ENCODE assay signal across 24 mouse cellular contexts in genomic region chr7:71129981-71130380, GRCm38 (mm10).
A peak's percentile ranks its signal among the peaks of the same experiment; 100 is the strongest.
DNase-seq lines count a peak whose midpoint lies in the region; ATAC-seq and TF ChIP-seq lines count a peak whose summit lies in the region.
"Had no signal": no experiment of that assay in that cellular context is flagged by ENCODE, and none has a peak within 500 bp of the region (broad histone marks: within the 10 kb centered on the region; RNA-seq: fewer than 3 reads in every experiment).

No protein-coding gene starts in this region.

- TF ChIP-seq POLR2A in kidney, adult 2 months (IDR thresholded peaks at IDR 0.05; ENCODE audit: low read depth, low read length): no peak
- no peak for TF ChIP-seq POLR2A in liver, adult 2 months (IDR thresholded peaks at IDR 0.05; ENCODE audit: extremely low read depth, insufficient read depth, low read length)

- H3K9ac ChIP-seq in kidney, embryonic 16.5 days (replicated peaks; ENCODE audit: low read length): no peak overlapping the region
- H3K9ac ChIP-seq in liver, adult 2 months (ENCODE audit: low read depth, low read length): no peak overlapping the region
- no peak overlapping the region for H3K9ac ChIP-seq in liver, embryonic 12.5 days
- no peak overlapping the region for H3K9ac ChIP-seq in liver, postnatal 0 days (replicated peaks)
- H3K9ac ChIP-seq: embryonic facial prominence, embryonic 12.5 days; forebrain, embryonic 13.5 days; forebrain, embryonic 15.5 days had no signal

- no peaks in the 10 kb centered on the region for H3K27me3 ChIP-seq in kidney, adult 2 months (replicated peaks; ENCODE audit: control insufficient read depth, insufficient read depth, low read length)
- no peaks in the 10 kb centered on the region for H3K27me3 ChIP-seq in kidney, embryonic 16.5 days (ENCODE audit: insufficient read depth, low read length)
- no peaks in the 10 kb centered on the region for H3K27me3 ChIP-seq in liver, adult 2 months (ENCODE audit: control insufficient read depth, insufficient read depth, low read length)
- no peaks in the 10 kb centered on the region for H3K27me3 ChIP-seq in liver, embryonic 12.5 days (replicated peaks)
- no peaks in the 10 kb centered on the region for H3K27me3 ChIP-seq in liver, postnatal 0 days (ENCODE audit: insufficient read depth, low read length)
- H3K27me3 ChIP-seq: CH12.LX; embryonic facial prominence, embryonic 12.5 days; forebrain, embryonic 13.5 days; forebrain, embryonic 15.5 days had no signal

- H3K36me3 ChIP-seq in kidney, adult 2 months (ENCODE audit: control insufficient read depth, insufficient read depth, low read length): no peaks in the 10 kb centered on the region
- no peaks in the 10 kb centered on the region for H3K36me3 ChIP-seq in kidney, embryonic 16.5 days (ENCODE audit: insufficient read depth, low read length)
- H3K36me3 ChIP-seq in liver, adult 2 months (ENCODE audit: control insufficient read depth, insufficient read depth, low read length): no peaks in the 10 kb centered on the region
- no peaks in the 10 kb centered on the region for H3K36me3 ChIP-seq in liver, embryonic 12.5 days
- no peaks in the 10 kb centered on the region for H3K36me3 ChIP-seq in liver, postnatal 0 days (replicated peaks; ENCODE audit: insufficient read depth, low read length)
- H3K36me3 ChIP-seq: embryonic facial prominence, embryonic 10.5 days; embryonic facial prominence, embryonic 12.5 days; forebrain, embryonic 15.5 days; G1E had no signal

- no peaks in the 10 kb centered on the region; the same call in 1 of the 2 replicates for H3K4me1 ChIP-seq in kidney, adult 2 months (ENCODE audit: control insufficient read depth, insufficient read depth, low read length)
- H3K4me1 ChIP-seq in kidney, embryonic 16.5 days (ENCODE audit: insufficient read depth, low read length): no peaks in the 10 kb centered on the region
- peaks cover 13% of the 10 kb centered on the region; the same call in 1 of the 2 replicates for H3K4me1 ChIP-seq in liver, adult 2 months (ENCODE audit: control insufficient read depth, insufficient read depth, low read length)
- no peaks in the 10 kb centered on the region for H3K4me1 ChIP-seq in liver, embryonic 12.5 days
- 0 out of 2 replicates have a peak, but pooled peaks cover 5% of the 10 kb centered on the region for H3K4me1 ChIP-seq in liver, postnatal 0 days (ENCODE audit: insufficient read depth)
- H3K4me1 ChIP-seq: embryonic facial prominence, embryonic 12.5 days; forebrain, embryonic 13.5 days; forebrain, embryonic 15.5 days had no signal

- no peak overlapping the region for H3K27ac ChIP-seq in kidney, adult 2 months (ENCODE audit: insufficient read depth, low read depth, low read length)
- H3K27ac ChIP-seq in kidney, embryonic 16.5 days (ENCODE audit: low read length): no peak overlapping the region
- peak overlapping the region; percentile 73 for H3K27ac ChIP-seq in liver, adult 2 months (replicated peaks; ENCODE audit: insufficient read depth, low read depth, low read length)
- no peak overlapping the region for H3K27ac ChIP-seq in liver, embryonic 12.5 days
- peak overlapping the region; percentile 69 for H3K27ac ChIP-seq in liver, postnatal 0 days (ENCODE audit: low read depth)
- H3K27ac ChIP-seq: embryonic facial prominence, embryonic 10.5 days; embryonic facial prominence, embryonic 12.5 days; forebrain, embryonic 13.5 days; forebrain, embryonic 15.5 days had no signal

- H3K9me3 ChIP-seq in kidney, embryonic 16.5 days (ENCODE audit: low read length): no peaks in the 10 kb centered on the region
- H3K9me3 ChIP-seq in liver, embryonic 12.5 days (replicated peaks): no peaks in the 10 kb centered on the region
- no peaks in the 10 kb centered on the region for H3K9me3 ChIP-seq in liver, postnatal 0 days (ENCODE audit: low read length)
- H3K9me3 ChIP-seq: embryonic facial prominence, embryonic 10.5 days; embryonic facial prominence, embryonic 12.5 days; forebrain, embryonic 13.5 days; forebrain, embryonic 15.5 days had no signal

- no peak for TF ChIP-seq CTCF in kidney, adult 2 months (conservative IDR thresholded peaks at IDR 0.05; ENCODE audit: insufficient read depth, insufficient read length, low read depth, low read length)
- no peak for TF ChIP-seq CTCF in liver, adult 2 months (IDR thresholded peaks at IDR 0.05; ENCODE audit: low read depth, low read length)
- TF ChIP-seq CTCF in liver, postnatal 0 days (IDR thresholded peaks at IDR 0.05; ENCODE audit: low read depth): no peak

- H3K4me3 ChIP-seq in kidney, adult 2 months (ENCODE audit: insufficient read depth, low read depth, low read length): no peak overlapping the region
- no peak overlapping the region for H3K4me3 ChIP-seq in kidney, embryonic 16.5 days (ENCODE audit: low read length)
- no peak overlapping the region for H3K4me3 ChIP-seq in liver, adult 2 months (ENCODE audit: insufficient read depth, low read depth, low read length)
- H3K4me3 ChIP-seq in liver, embryonic 12.5 days: no peak overlapping the region
- no peak overlapping the region for H3K4me3 ChIP-seq in liver, postnatal 0 days (ENCODE audit: low read depth, low read length)
- H3K4me3 ChIP-seq: embryonic facial prominence, embryonic 10.5 days; embryonic facial prominence, embryonic 12.5 days; forebrain, embryonic 13.5 days; forebrain, embryonic 15.5 days had no signal

- 0 out of 2 replicates have a peak, but pooled peaks have one; percentile 17 for TF ChIP-seq EP300 in liver, postnatal 0 days (IDR thresholded peaks at IDR 0.05; ENCODE audit: low read depth)

- 53% methylated on average over 1 of the region's 1 CpGs for WGBS in kidney, adult 2 months
- 86% methylated on average over 1 of the region's 1 CpGs for WGBS in kidney, embryonic 16.5 days
- 10% methylated on average over 1 of the region's 1 CpGs for WGBS in liver, adult 2 months
- 71% methylated on average over 1 of the region's 1 CpGs for WGBS in liver, embryonic 12.5 days (ENCODE audit: insufficient replicate concordance)
- 56% methylated on average over 1 of the region's 1 CpGs for WGBS in liver, postnatal 0 days (ENCODE audit: insufficient replicate concordance)

- DNase-seq in kidney, adult 2 months: peak; percentile 19
- DNase-seq in liver, adult 2 months (ENCODE audit: extremely low read depth, low read depth, low spot score): peak; percentile 92
- no peak for DNase-seq in liver, postnatal 0 days
- DNase-seq in liver: no peak
- DNase-seq: adrenal gland, adult 8-10 months; adrenal gland, postnatal 14 days; adrenal gland, postnatal 36 days; B cell, adult 2 months; cerebellum, adult 11-12 months; cerebellum, adult 2 months; cerebellum, adult 9-10 months; cerebellum, postnatal 10 days; cerebellum, postnatal 25 days had no signal

- no peak overlapping the region for H3K4me2 ChIP-seq in kidney, embryonic 16.5 days (replicated peaks; ENCODE audit: low read depth, low read length)
- no peak overlapping the region for H3K4me2 ChIP-seq in liver, embryonic 12.5 days
- no peak overlapping the region; the same call in 1 of the 2 replicates for H3K4me2 ChIP-seq in liver, postnatal 0 days (ENCODE audit: low read depth, low read length)
- H3K4me2 ChIP-seq: embryonic facial prominence, embryonic 12.5 days; forebrain, embryonic 13.5 days; forebrain, embryonic 15.5 days had no signal

- ATAC-seq in kidney, embryonic 16.5 days (ENCODE audit: low FRiP score, low TSS enrichment): no peak
- no peak for ATAC-seq in liver, embryonic 12.5 days
- ATAC-seq in liver, postnatal 0 days: peak; percentile 36; the same call in 1 of the 2 replicates
- ATAC-seq: activated CD4-positive, CD25-positive, alpha-beta regulatory T cell, adult 4 months; CD4-positive, CD25-positive, alpha-beta regulatory T cell, adult 4 months; forebrain, embryonic 13.5 days; forebrain, embryonic 15.5 days; Patski had no signal

- H3K79me2 ChIP-seq in liver, adult 2 months (ENCODE audit: control insufficient read depth, insufficient read depth, low read length): no peaks in the 10 kb centered on the region

Comparison
In these comparisons a context has a peak if more than half of its experiments do, and no peak if none do; other contexts are left out.
1. DNase-seq: peak in kidney, adult 2 months (single experiment) and liver, adult 2 months (single experiment); none in liver, postnatal 0 days (single experiment) and liver (single experiment).
2. H3K27ac ChIP-seq: peak in liver, adult 2 months (single experiment) and liver, postnatal 0 days (single experiment); none in kidney, adult 2 months (single experiment), kidney, embryonic 16.5 days (single experiment) and liver, embryonic 12.5 days (single experiment).